ENCODE assay signal across 15 mouse cellular contexts in the genomic region with DNA sequence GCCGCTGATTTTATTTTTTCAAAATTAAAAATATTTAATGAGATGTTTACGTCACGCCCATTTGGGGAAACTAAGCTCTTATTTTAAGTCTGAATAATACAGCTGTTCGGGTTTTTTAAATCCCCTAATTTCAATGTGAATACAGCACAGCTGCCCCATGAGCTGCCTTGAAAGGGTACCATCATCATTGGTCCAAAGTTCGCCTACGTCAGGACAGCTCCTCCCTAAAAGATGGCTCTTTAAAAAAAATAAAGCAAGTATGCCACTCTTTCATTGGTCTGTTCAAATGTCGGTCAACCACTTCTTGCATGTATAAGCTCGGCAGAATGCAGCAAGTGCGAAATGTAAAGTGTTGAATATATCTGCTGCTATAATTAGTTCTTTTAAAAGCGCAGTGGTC.
"Had no signal": no experiment of that assay in that cellular context is flagged by ENCODE, and none has a peak within 500 bp of the region (broad histone marks: within the 10 kb centered on the region; RNA-seq: fewer than 3 reads in every experiment).

No protein-coding gene starts in this region.

- H3K36me3 ChIP-seq: liver, embryonic 13.5 days; midbrain, embryonic 12.5 days; neural tube, embryonic 13.5 days had no signal

- ATAC-seq: midbrain, embryonic 16.5 days had no signal

- H3K9ac ChIP-seq: liver, embryonic 13.5 days; midbrain, embryonic 12.5 days; neural tube, embryonic 13.5 days had no signal

- H3K4me3 ChIP-seq: layer of hippocampus, adult 2 months; liver, embryonic 13.5 days; midbrain, embryonic 12.5 days; myocyte; neural tube, embryonic 13.5 days had no signal

- H3K27me3 ChIP-seq: liver, embryonic 13.5 days; midbrain, embryonic 12.5 days; neural tube, embryonic 13.5 days had no signal

- DNase-seq: kidney, postnatal 25 days; layer of hippocampus, adult 9-11 months; liver, embryonic 13.5 days; lung, adult 2 months; lung, postnatal 14 days; lung, postnatal 4 days; thymus, adult 2 months; thymus, postnatal 14 days; thymus, postnatal 4 days had no signal

- H3K9me3 ChIP-seq: liver, embryonic 13.5 days; midbrain, embryonic 12.5 days; neural tube, embryonic 13.5 days had no signal

- H3K4me2 ChIP-seq: liver, embryonic 13.5 days; midbrain, embryonic 12.5 days; neural tube, embryonic 13.5 days had no signal

- H3K27ac ChIP-seq: kidney, postnatal 0 days; layer of hippocampus, adult 2 months; liver, embryonic 13.5 days; midbrain, embryonic 12.5 days; neural tube, embryonic 13.5 days had no signal

- H3K4me1 ChIP-seq: liver, embryonic 13.5 days; midbrain, embryonic 12.5 days had no signal
